Mouse (Mus musculus): ENCODE results near the gene Tbc1d32. TPM values are rescaled to one million over a fixed set of nuclear protein-coding genes. Genes with fewer than 3 reads are reported as not detected.
"Not testable (repeated sequence)": the region's sequence is repeated elsewhere in the genome, so short reads cannot be mapped to it uniquely, and the experiment has no call there.

Gene Tbc1d32
- total and polyA plus RNA-seq, 2 experiments from 2014 or later = 2.2 to 6.8 TPM

- 73% methylated on average over 3 of the region's 3 CpGs for WGBS
- Histone ChIP-seq H3K9ac (no peak overlapping the region), H3K36me3 (ENCODE audit: insufficient read depth) (no peaks in the 10 kb centered on the region), H3K4me1 (ENCODE audit: insufficient read depth) (no peaks in the 10 kb centered on the region), H3K27me3 (ENCODE audit: insufficient read depth, low read length) (no peaks in the 10 kb centered on the region), H3K4me3 (ENCODE audit: low read depth, low read length) (no peak overlapping the region), H3K27ac (ENCODE audit: low read depth, low read length) (no peak overlapping the region), H3K4me2 (ENCODE audit: low read depth) (no peak overlapping the region), H3K9me3 (ENCODE audit: low read length) (no peaks in the 10 kb centered on the region)
- DNase-seq (no peak), ATAC-seq (no peak)
- no peak for TF ChIP-seq CTCF (IDR thresholded peaks at IDR 0.05; ENCODE audit: low read depth)
These were observed 29.8 kb downstream of the Tbc1d32 start for GRCm38 (mm10) chr10:56198691-56199090.

- H3K4me1 ChIP-seq (ENCODE audit: insufficient read depth) = no peaks in the 10 kb centered on the region
- no peak overlapping the region for H3K27ac ChIP-seq (ENCODE audit: low read depth, low read length)
- no peak for TF ChIP-seq CTCF (IDR thresholded peaks at IDR 0.05; ENCODE audit: low read depth)
- H3K4me3 ChIP-seq (ENCODE audit: low read depth, low read length) = no peak overlapping the region
- WGBS = 65% methylated on average over 7 of the region's 7 CpGs
- H3K4me2 ChIP-seq (ENCODE audit: low read depth) = no peak overlapping the region
- no peaks in the 10 kb centered on the region for H3K9me3 ChIP-seq (ENCODE audit: low read length)
- H3K36me3 ChIP-seq (ENCODE audit: insufficient read depth) = 0 out of 2 replicates have a peak, but pooled peaks cover 4% of the 10 kb centered on the region
- ATAC-seq (no peak), DNase-seq (no peak)
- no peak overlapping the region for H3K9ac ChIP-seq
- no peaks in the 10 kb centered on the region for H3K27me3 ChIP-seq (ENCODE audit: insufficient read depth, low read length)
These were observed 34.2 kb downstream of the Tbc1d32 start for GRCm38 (mm10) chr10:56194310-56194709.

- H3K27me3 ChIP-seq (ENCODE audit: insufficient read depth, low read length) = no peaks in the 10 kb centered on the region
- no peak for DNase-seq
- no peaks in the 10 kb centered on the region for H3K4me1 ChIP-seq (ENCODE audit: insufficient read depth)
- no peak overlapping the region for H3K9ac ChIP-seq
- H3K4me3 ChIP-seq (ENCODE audit: low read depth, low read length) = no peak overlapping the region
- H3K9me3 ChIP-seq (ENCODE audit: low read length) = no peaks in the 10 kb centered on the region
- H3K27ac ChIP-seq (ENCODE audit: low read depth, low read length) = no peak overlapping the region
- no peak for TF ChIP-seq CTCF (IDR thresholded peaks at IDR 0.05; ENCODE audit: low read depth)
- ATAC-seq = no peak
- no peak overlapping the region for H3K4me2 ChIP-seq (ENCODE audit: low read depth)
- peaks cover 7% of the 10 kb centered on the region for H3K36me3 ChIP-seq (ENCODE audit: insufficient read depth)
- 98% methylated on average over 1 of the region's 1 CpGs for WGBS
These were observed 46.8 kb downstream of the Tbc1d32 start for GRCm38 (mm10) chr10:56181727-56182126.

GRCm38 (mm10) chr10:56173184-56173583 is 55.3 kb downstream of the Tbc1d32 start:
- Histone ChIP-seq H3K27me3 (ENCODE audit: insufficient read depth, low read length) (no peaks in the 10 kb centered on the region), H3K4me1 (ENCODE audit: insufficient read depth) (no peaks in the 10 kb centered on the region), H3K4me3 (ENCODE audit: low read depth, low read length) (no peak overlapping the region), H3K36me3 (ENCODE audit: insufficient read depth) (no peaks in the 10 kb centered on the region), H3K9me3 (ENCODE audit: low read length) (no peaks in the 10 kb centered on the region), H3K9ac (no peak overlapping the region), H3K27ac (ENCODE audit: low read depth, low read length) (no peak overlapping the region), H3K4me2 (ENCODE audit: low read depth) (no peak overlapping the region)
- ATAC-seq (no peak), DNase-seq (no peak)
- TF ChIP-seq CTCF (IDR thresholded peaks at IDR 0.05; ENCODE audit: low read depth) = no peak
- 87% methylated on average over 5 of the region's 5 CpGs for WGBS

GRCm38 (mm10) chr10:56167721-56168120 is 60.8 kb downstream of the Tbc1d32 start:
- not testable (repeated sequence) for H3K27me3 ChIP-seq (ENCODE audit: insufficient read depth, low read length); H3K9ac ChIP-seq; H3K4me2 ChIP-seq (ENCODE audit: low read depth); ATAC-seq; H3K36me3 ChIP-seq (ENCODE audit: insufficient read depth); H3K27ac ChIP-seq (ENCODE audit: low read depth, low read length); H3K9me3 ChIP-seq (ENCODE audit: low read length); H3K4me1 ChIP-seq (ENCODE audit: insufficient read depth); H3K4me3 ChIP-seq (ENCODE audit: low read depth, low read length); DNase-seq

GRCm38 (mm10) chr10:56165758-56166157 is 62.7 kb downstream of the Tbc1d32 start:
- Histone ChIP-seq H3K9ac (no peak overlapping the region), H3K27me3 (ENCODE audit: insufficient read depth, low read length) (no peaks in the 10 kb centered on the region), H3K4me1 (ENCODE audit: insufficient read depth) (no peaks in the 10 kb centered on the region), H3K36me3 (ENCODE audit: insufficient read depth) (no peaks in the 10 kb centered on the region), H3K4me3 (ENCODE audit: low read depth, low read length) (no peak overlapping the region), H3K9me3 (ENCODE audit: low read length) (no peaks in the 10 kb centered on the region), H3K27ac (ENCODE audit: low read depth, low read length) (no peak overlapping the region), H3K4me2 (ENCODE audit: low read depth) (no peak overlapping the region)
- DNase-seq (no peak), ATAC-seq (no peak)
- no peak for TF ChIP-seq CTCF (IDR thresholded peaks at IDR 0.05; ENCODE audit: low read depth)
- WGBS = 90% methylated on average over 4 of the region's 4 CpGs

GRCm38 (mm10) chr10:56164411-56164810 is 64.1 kb downstream of the Tbc1d32 start:
- DNase-seq = no peak
- TF ChIP-seq CTCF (IDR thresholded peaks at IDR 0.05; ENCODE audit: low read depth) = no peak
- ATAC-seq = no peak

GRCm38 (mm10) chr10:56158748-56159147 is 69.7 kb downstream of the Tbc1d32 start:
- Histone ChIP-seq H3K27ac (ENCODE audit: low read depth, low read length) (no peak overlapping the region), H3K4me1 (ENCODE audit: insufficient read depth) (no peaks in the 10 kb centered on the region), H3K9ac (no peak overlapping the region), H3K36me3 (ENCODE audit: insufficient read depth) (no peaks in the 10 kb centered on the region), H3K4me3 (ENCODE audit: low read depth, low read length) (no peak overlapping the region), H3K27me3 (ENCODE audit: insufficient read depth, low read length) (no peaks in the 10 kb centered on the region), H3K9me3 (ENCODE audit: low read length) (no peaks in the 10 kb centered on the region), H3K4me2 (ENCODE audit: low read depth) (no peak overlapping the region)
- ATAC-seq (no peak), DNase-seq (no peak)
- 25% methylated on average over 2 of the region's 2 CpGs for WGBS
- TF ChIP-seq CTCF (IDR thresholded peaks at IDR 0.05; ENCODE audit: low read depth) = no peak

More at GRCm38 (mm10) chr10:56164411-56164810, 64.1 kb downstream of the Tbc1d32 start:
- no peak overlapping the region for H3K27ac ChIP-seq (ENCODE audit: low read depth, low read length)
- no peaks in the 10 kb centered on the region for H3K4me1 ChIP-seq (ENCODE audit: insufficient read depth)
- no peaks in the 10 kb centered on the region for H3K36me3 ChIP-seq (ENCODE audit: insufficient read depth)
- H3K9ac ChIP-seq = no peak overlapping the region
- H3K9me3 ChIP-seq (ENCODE audit: low read length) = no peaks in the 10 kb centered on the region
- no peaks in the 10 kb centered on the region for H3K27me3 ChIP-seq (ENCODE audit: insufficient read depth, low read length)
- no peak overlapping the region for H3K4me3 ChIP-seq (ENCODE audit: low read depth, low read length)
- WGBS = 33% methylated on average over 3 of the region's 3 CpGs
- H3K4me2 ChIP-seq (ENCODE audit: low read depth) = no peak overlapping the region
